Mouse (Mus musculus) gastrocnemius, postnatal 36 days (tissue): ENCODE measurements around the gene Ttc28. TPM values are rescaled to one million over a fixed set of nuclear protein-coding genes. Genes with fewer than 3 reads are reported as not detected.

Experiments
- DNase-seq, 2 experiments: peaks; one replicate each; pipeline ENCODE4 v3.0.0; 2022
- intact Hi-C: fragments of 180-260 bp; cut with DNase I; formaldehyde crosslinking; loops from one replicate; pipeline ENCODE4 v1.15.1; 2025
- total RNA-seq, 2 experiments: library from RNA; stranded (reverse); gene quantifications; 2 replicates each; pipeline ENCODE4 v1.2.3; 2021

Gene Ttc28
- total RNA-seq, 2 experiments from 2014 or later, result 12.6 to 13.9 TPM

DNA sequence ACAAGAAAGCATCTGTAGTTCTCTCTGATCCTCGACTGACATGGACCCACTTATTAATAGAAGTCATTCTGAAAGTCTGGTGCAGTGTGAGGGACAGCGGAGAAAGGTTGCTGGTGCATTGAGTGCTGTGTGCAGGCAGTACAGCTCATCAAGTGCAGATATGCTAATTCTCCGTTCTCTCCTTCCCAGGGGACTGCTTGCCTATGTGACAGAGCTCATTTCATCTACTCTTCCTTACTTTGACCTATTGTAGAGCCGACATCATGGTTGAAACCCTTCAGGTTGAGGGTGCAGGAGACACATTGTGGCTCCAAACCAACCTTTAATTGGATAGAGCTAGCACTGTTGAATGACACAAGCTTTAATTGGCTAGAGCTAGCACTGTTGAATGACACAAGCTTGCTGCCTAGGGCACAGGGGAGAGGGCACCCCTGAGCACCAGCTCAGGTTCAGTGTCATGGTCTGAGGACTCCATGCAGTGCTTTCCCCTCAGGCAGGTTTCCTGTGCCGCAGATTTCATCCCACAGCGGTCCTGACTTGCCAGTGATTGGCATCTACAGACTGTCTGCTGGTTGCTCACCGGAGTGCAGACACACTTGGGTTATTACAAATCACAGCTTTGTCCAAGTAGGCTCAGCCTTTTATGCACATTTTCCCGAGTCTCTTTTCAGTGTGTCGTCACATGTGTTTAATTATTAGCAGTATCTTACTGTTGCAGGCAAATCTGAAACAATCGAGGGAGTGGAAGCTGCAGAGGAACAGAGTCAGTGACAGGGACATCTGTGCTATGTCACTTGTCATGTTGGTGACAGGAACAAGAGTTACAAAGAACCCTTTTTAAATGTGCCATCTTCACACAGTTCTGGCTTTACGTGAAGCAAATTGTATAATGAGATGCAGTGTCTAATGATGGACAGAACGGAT lies 69.1 kb downstream of the Ttc28 start:
- intact Hi-C loops, result no loop called here
- DNase-seq, result no peak

DNA sequence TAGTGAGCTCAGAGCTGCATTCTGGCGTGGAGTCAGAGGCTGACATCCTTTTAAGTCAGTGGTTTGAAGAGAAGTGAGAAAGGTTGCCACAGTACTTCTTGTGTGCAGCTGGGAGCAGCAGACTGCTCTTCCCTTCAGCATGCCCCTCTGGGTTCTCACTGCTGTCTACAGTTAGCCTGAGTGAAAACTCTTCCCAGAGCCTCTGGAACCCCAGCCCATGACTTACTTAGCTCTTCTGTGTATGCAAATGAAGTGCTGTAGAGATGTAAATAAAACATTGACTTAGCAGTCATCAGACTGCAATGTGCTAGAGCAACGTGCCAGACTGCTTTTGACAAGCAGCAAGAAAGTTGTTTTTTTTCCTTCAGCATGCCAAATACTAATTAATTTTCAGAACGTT lies 70.2 kb downstream of the Ttc28 start:
- no peak for DNase-seq
- intact Hi-C loops, result no loop called here

DNA sequence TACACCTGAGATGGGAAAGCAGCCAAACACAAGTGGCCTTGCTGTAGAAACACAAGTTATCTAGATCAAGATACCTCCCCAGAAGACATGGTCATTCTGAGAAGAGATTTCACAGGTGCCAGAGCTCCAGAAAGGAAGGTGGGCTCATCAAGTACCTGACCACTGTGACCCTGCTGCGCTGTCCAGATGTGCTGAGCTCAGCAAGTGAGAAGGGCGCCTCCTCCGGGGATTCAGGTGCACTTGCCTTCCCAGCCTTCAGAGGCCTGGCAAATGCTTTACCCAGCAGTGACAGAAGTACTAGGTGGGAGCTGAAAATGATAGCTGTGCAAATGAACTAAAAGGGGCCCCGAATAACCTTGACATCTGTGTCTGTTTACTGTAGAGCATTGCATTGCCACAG lies 78.6 kb downstream of the Ttc28 start:
- no peak for DNase-seq
- intact Hi-C loops, result no loop called here

DNA sequence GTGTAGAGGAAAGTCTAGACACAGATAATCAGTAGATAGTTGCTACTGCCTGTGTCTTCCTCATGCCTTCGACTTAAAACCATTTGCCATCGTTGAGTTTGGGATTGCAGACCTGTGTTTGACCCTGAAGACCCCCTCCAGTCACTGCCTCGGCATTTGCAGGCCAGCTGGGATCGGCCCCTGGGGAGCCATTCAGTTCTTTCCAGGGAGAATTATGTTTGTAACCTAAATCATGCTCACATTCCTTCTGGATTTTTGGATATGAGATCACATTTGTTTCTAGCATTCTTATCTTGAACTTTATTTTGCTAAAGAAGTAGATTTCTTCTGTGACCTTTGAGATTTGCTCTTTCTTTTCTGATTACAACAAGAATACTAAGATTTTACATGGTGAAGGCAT lies 80.5 kb downstream of the Ttc28 start:
- intact Hi-C loops, result no loop called here
- DNase-seq, result no peak

DNA sequence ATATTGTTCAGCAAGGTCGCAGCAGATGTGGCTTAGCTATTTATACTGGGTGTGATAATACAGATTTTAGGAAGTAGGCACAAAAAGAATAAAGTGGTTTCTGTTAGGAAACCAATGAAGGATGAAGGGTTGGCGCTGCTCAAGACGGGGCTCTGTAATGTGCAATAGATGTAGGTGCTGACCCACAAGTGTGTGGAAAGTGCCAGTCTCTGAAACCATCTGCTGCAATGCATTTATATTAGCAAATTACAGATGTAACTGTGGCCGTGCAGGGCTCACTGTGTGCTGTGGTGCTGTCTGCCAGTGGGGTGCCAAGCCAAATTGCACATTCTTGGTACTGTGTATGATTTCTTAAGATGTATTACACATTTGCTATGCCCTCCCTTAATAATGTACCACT lies 81.3 kb downstream of the Ttc28 start:
- no peak for DNase-seq
- intact Hi-C loops, result no loop called here

- intact Hi-C loops, result no loop called here
Measured at GRCm38 (mm10) chr5:110967483-110968055, 88.0 kb downstream of the Ttc28 start.

GRCm38 (mm10) chr5:110968566-110968965 lies 89.0 kb downstream of the Ttc28 start:
- no peak for DNase-seq
- intact Hi-C loops, result no loop called here

More at GRCm38 (mm10) chr5:110967483-110968055, 88.0 kb downstream of the Ttc28 start:
- no peak for DNase-seq

- intact Hi-C loops, result no loop called here
- no peak for DNase-seq
Measured at GRCm38 (mm10) chr5:110970162-110970780, 90.7 kb downstream of the Ttc28 start.

- no peak for DNase-seq
- intact Hi-C loops, result loop anchor here (5.0 kb wide), 2 partner anchors 211 to 231 kb away; no protein-coding TSS in a partner anchor
Measured at GRCm38 (mm10) chr5:110976721-110977120, 97.1 kb downstream of the Ttc28 start.

- DNase-seq, result no peak
- intact Hi-C loops, result loop anchor here (5.0 kb wide), 2 partner anchors 210 to 230 kb away; no protein-coding TSS in a partner anchor
Measured at GRCm38 (mm10) chr5:110977796-110978195, 98.2 kb downstream of the Ttc28 start.

DNA sequence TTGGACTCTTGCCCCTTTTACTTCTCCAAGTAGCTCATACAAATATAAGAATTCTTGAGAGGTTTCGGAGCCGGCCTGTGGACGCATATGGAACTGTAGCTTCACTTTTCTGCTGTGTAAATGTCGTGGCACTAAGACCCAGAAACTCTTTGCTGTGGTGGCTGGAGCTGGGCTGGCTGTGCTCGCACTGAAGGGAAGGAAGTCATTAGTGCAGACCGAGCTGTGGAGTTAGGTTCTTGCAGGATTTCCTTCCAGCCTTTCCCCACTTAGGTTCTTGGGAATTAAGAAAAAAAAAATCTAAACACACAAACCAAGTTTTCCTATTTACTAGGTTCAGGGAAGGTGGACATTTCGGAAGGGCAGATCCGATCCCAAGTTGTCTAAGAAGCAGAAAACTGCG lies 98.9 kb downstream of the Ttc28 start:
- intact Hi-C loops, result loop anchor here (5.0 kb wide), 2 partner anchors 209 to 229 kb away; no protein-coding TSS in a partner anchor
- peak; percentile 61 for DNase-seq

DNA sequence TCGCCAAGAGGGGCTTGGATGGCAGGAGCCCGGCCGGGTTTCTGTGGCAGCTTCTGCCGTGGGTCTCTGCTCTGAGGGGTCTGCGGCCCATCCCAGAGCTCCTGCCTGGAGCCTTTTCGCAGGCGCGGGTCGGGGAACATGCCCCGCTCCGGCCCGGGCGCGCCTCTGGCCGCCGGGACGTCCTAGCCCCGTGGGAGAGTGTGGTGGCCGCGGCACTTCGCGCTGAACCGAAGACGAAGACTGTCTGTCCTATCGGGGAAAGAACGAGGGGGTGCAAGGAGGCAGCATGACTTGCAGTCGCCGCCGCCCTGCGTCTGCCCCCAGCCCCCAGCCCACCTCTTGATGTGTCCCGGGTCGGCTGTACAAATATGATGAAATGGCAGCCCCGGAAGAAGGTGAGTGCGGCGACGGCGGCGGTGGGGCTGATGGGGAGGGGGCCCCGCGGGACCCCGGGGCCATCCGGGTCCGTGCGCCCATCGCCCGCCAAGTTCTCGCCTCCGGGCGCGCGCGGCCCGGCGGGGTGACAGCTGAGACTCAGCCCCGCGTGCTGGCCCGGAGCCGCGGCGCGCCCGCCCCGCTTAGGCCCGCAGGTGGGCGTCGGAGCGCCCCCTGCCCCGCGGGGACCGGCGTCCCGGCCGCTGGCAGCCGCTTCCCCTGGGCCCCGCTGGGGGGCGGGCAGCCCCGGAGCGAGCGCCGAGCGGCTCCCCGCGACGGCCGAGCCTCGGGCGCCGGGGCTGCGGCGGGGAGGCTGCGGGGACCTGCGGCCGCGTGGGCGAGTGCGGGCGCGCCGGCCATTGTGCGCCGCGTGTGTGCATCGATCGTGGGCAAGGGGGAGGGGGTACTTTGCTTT lies 99.6 kb downstream of the Ttc28 start:
- intact Hi-C loops, result loop anchor here (5.0 kb wide), 2 partner anchors 208 to 228 kb away; no protein-coding TSS in a partner anchor
- DNase-seq, result peak; percentile 12 to 58

DNA sequence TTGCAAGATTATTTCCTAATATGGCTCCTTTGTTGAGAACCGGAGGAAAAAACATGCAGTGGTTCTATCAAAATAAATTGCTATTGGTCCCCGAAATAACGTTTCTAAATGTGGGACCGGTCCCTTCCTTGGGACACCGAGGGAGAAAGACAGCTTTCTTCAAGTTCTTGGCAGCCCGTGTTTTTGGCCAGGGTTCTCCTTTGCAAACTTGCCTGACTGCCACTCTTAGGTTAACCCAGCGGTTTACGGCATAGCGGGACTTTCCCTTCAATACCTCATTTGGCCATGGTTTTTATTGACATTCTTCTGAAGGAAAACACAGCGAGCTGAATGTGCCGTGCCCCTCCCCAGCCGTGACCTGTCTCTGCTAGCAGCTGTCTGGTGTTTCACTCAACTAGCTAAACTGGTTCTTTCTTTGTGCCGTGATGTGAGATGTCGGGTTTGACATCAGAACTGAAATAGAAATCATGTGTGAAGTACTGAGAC lies 100.3 kb downstream of the Ttc28 start:
- peak in 1 of 2 experiments; percentile 41 for DNase-seq
- intact Hi-C loops, result loop anchor here (5.0 kb wide), 2 partner anchors 207 to 227 kb away; no protein-coding TSS in a partner anchor

DNA sequence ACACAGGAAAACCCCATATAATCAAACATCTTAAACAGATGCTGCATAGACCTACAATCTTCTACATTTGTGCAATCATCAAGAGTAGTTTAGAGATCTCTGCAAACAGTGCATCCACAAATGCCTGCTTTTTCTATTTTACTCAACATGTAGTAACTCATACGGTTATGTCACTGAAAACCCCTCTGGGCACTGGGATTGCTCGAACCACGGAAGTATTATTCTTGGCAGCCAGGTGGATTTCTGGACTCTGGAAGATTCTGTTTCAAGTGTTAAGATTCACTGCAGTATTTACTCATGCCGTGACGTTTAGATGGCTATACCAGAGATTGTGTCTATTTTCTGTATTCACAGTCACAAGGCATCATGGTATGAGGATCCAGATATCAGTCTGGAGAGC lies 101.0 kb downstream of the Ttc28 start:
- intact Hi-C loops, result no loop called here
- DNase-seq, result no peak

GRCm38 (mm10) chr5:110982436-110982835 lies 102.8 kb downstream of the Ttc28 start:
- DNase-seq, result no peak
- intact Hi-C loops, result no loop called here

DNA sequence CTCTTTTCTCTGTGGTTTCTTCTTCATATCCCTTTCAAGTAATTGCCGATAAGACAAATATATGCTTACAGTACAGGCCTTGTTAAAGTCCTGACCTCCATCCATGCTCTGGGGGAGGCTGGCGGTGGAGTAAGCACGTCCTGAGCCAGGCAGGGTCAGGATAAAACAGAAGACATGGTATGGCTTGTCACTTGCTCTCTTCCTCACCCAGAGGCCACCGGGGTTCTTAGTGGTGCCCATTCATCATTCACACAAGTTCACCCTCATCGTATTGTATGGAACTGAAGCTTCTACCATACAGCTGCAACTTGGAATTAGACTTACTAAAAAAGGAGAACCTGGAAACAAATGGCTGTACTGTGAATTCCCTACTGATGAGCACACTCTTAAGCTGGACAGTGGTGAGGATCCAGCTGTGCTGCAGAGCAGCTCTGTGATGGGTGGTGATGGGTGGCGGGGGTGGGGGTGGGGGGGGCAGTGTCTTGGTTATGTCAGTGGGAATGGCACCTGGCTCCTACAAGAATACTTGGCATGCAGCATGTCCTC lies 104.6 kb downstream of the Ttc28 start:
- no peak for DNase-seq
- intact Hi-C loops, result no loop called here

DNA sequence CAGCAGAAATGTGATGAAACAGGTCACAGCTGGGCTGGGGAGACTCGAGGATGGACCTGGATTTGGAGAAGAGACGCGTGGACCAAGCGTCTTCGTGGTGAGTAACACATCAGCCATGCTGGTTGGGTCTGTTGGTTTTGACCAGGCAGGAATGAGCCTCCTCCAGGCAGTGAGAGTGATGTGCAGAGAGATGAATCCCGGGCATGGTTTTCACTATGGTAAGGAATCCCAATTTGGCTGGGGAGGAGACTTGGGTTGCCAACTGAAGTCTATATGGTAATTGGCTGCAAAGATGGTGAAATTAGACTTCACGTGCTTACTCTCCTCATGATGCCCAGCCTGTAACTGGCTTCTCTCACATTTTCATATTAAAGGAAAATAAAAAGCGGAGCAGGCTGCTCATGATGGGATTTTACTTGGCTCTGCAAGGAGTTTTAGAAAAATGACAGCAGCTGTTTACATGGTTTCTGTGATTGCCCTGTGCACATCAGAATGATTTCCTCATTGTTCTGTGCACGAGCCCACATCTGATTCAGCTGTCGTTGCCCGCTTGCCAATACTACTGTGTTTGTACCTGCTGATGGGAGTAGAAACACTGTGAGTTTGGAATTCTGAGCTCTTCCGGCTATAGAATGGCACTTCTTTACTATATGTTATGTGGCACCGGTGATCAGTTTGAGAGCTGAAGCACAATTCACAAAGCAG lies 117.4 kb downstream of the Ttc28 start:
- DNase-seq, result no peak
- intact Hi-C loops, result no loop called here

GRCm38 (mm10) chr5:110997692-110998091 lies 118.1 kb downstream of the Ttc28 start:
- intact Hi-C loops, result no loop called here
- DNase-seq, result no peak

- DNase-seq, result no peak
- intact Hi-C loops, result no loop called here
Measured at GRCm38 (mm10) chr5:110998298-110998697, 118.7 kb downstream of the Ttc28 start.
